Mouse (Mus musculus) left cerebral cortex, adult 18-20 months (tissue): ENCODE results near the gene Nlrp5. TPM values are rescaled to one million over a fixed set of nuclear protein-coding genes. Genes with fewer than 3 reads are reported as not detected.
"Not testable (repeated sequence)": the region's sequence is repeated elsewhere in the genome, so short reads cannot be mapped to it uniquely, and the experiment has no call there.

ENCODE experiments used
- DNase-seq, 2 experiments: peaks; one replicate each; pipeline ENCODE4 v3.0.0; 2021 to 2022; ENCODE audit warnings: low spot score in 2 of 2, mixed read lengths in 1 of 2
- long read RNA-seq, 2 experiments: library from polyadenylated mRNA; stranded (forward); transcript quantifications; one replicate each; pipeline ENCODE4 v2.0.0; 2021
- microRNA-seq, 2 experiments: library from miRNA; unstranded; fragments of <30 nt; microRNA quantifications; one replicate each; pipeline ENCODE4 v1.2.0; 2021
- total RNA-seq, 2 experiments: library from RNA; stranded (reverse); gene quantifications; 2 replicates each; pipeline ENCODE4 v1.2.3; 2021

Nlrp5 gene
- under 1 TPM; 0.14 to 0.47 TPM for total RNA-seq
- long read RNA-seq, experiment 1 = 0 reads
- long read RNA-seq, experiment 2 = 0 reads

GRCm38 (mm10) chr7:23385589-23385988 is at the start of gene Nlrp5:
Gene Nlrp5, plus strand, starts transcription at chr7:23385889.
- no peak for DNase-seq

- not testable (repeated sequence) for DNase-seq
These were observed 27.4 kb upstream of the Nlrp5 start for GRCm38 (mm10) chr7:23358311-23358710.

GRCm38 (mm10) chr7:23470201-23470600 is 84.5 kb downstream of the Nlrp5 start:
- not testable (repeated sequence) for DNase-seq

DNA sequence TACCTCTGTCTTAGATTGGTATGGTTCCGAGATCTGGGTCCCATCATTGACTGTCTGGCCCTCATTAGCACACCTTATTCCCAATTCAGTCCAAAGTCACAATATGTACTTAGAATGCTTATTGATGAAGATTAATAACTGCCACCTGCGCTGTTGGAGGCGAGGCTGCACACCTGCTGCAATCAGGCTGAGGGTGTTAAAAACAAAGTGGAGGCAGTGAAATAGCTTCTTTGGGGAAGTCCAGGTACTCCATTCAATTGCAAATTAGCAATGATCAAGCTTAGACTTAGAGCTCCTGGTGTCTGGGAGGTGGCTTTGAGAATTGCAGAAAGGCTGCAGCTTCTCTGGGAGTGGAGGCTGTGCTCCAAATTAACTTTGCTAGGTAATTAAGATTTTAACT is 85.1 kb downstream of the Nlrp5 start:
- not testable (repeated sequence) for DNase-seq

GRCm38 (mm10) chr7:23472886-23473285 is 87.2 kb downstream of the Nlrp5 start:
- DNase-seq = not testable (repeated sequence)

Small RNAs within 50 kb of the gene (microRNA-seq; reads per million reads assigned to microRNA genes)
- 0 reads per million in 2 experiments for gene Gm25196

Other genes with a start within 250 kb of the Nlrp5 start
- not detected for gene Gm10662, start 241.4 kb upstream of the Nlrp5 start, total RNA-seq
- gene Vmn1r165, start 168.6 kb upstream of the Nlrp5 start, total RNA-seq = not detected
- gene Vmn1r166, start 134.2 kb upstream of the Nlrp5 start, total RNA-seq = not detected
- gene Gm6902, start 107.0 kb upstream of the Nlrp5 start, total RNA-seq = not detected
- gene Nlrp4e, start 84.7 kb upstream of the Nlrp5 start, total RNA-seq = not detected
- not detected for gene Vmn1r167, start 121.3 kb downstream of the Nlrp5 start, total RNA-seq
- gene Vmn1r168, start 153.8 kb downstream of the Nlrp5 start, total RNA-seq = not detected
- gene Vmn1r169, start 189.6 kb downstream of the Nlrp5 start, total RNA-seq = not detected
- not detected for gene Vmn1r170, start 220.3 kb downstream of the Nlrp5 start, total RNA-seq
- gene Vmn1r171, start 244.8 kb downstream of the Nlrp5 start, total RNA-seq = not detected